Mouse (Mus musculus) midbrain, embryonic 11.5 days (tissue): ENCODE measurements around the gene Cnot6. TPM values are rescaled to one million over a fixed set of nuclear protein-coding genes. Genes with fewer than 3 reads are reported as not detected.

Experiments used
- ATAC-seq: fragments of 200-750 bp; cut with Nextera tagmentation; 2 replicates; pipeline ENCODE4 v1.8.0; 2017; ENCODE audit warnings: moderate TSS enrichment, moderate library complexity; ENCODE audit not compliant: low FRiP score
- DNase-seq: peaks from one replicate; pipeline ENCODE4 v3.0.0; 2015; ENCODE audit warnings: low spot score; ENCODE audit errors: missing footprints
- H3K27ac ChIP-seq: fragments of 300-500 bp; sonication (generic); 2 replicates; pipeline ENCODE4 v1.5.1; 2014; ENCODE audit warnings: low read depth, low read length
- H3K27me3 ChIP-seq: fragments of 300-500 bp; sonication (generic); 2 replicates; pipeline ENCODE4 v1.6.1; 2014; ENCODE audit warnings: mild to moderate bottlenecking, low read length, moderate library complexity, mixed read lengths; ENCODE audit not compliant: control insufficient read depth, insufficient read depth
- H3K36me3 ChIP-seq: fragments of 300-500 bp; sonication (generic); 2 replicates; pipeline ENCODE4 v1.6.1; 2014; ENCODE audit warnings: mild to moderate bottlenecking, low read length, moderate library complexity, mixed read lengths; ENCODE audit not compliant: control insufficient read depth, insufficient read depth
- H3K4me1 ChIP-seq: fragments of 300-500 bp; sonication (generic); 2 replicates; pipeline ENCODE4 v1.6.1; 2014; ENCODE audit warnings: low read length; ENCODE audit not compliant: control insufficient read depth, insufficient read depth
- H3K4me2 ChIP-seq: fragments of 300-500 bp; sonication (generic); 2 replicates; pipeline ENCODE4 v1.6.1; 2014; ENCODE audit warnings: mild to moderate bottlenecking, moderate library complexity
- H3K4me3 ChIP-seq: fragments of 300-500 bp; sonication (generic); 2 replicates; pipeline ENCODE4 v1.5.1; 2014; ENCODE audit warnings: low read depth, low read length
- H3K9ac ChIP-seq: fragments of 300-500 bp; sonication (generic); 2 replicates; pipeline ENCODE4 v1.6.1; 2014; ENCODE audit warnings: low read length
- H3K9me3 ChIP-seq: fragments of 300-500 bp; sonication (generic); 2 replicates; pipeline ENCODE4 v1.6.1; 2016; ENCODE audit warnings: low read length; ENCODE audit not compliant: control insufficient read depth
- whole genome bisulfite sequencing: fragments of 180-500 bp; shearing (Covaris S2); extraction: QIAGEN DNeasy Blood & Tissue Kit; methylation state at CpG from one replicate; pipeline ENCODE4 v1.1.7; 2014; 5-methylcytosine and 5-hydroxymethylcytosine counted together
- polyA plus RNA-seq: library from polyadenylated mRNA; unstranded; fragments of >200 nt; fragmentation: Nextera tagmentation; extraction: Ambion mirVana; gene quantifications from 2 replicates; pipeline ENCODE4 v1.2.1, GENCODE M21; 2014

Cnot6 gene
- polyA plus RNA-seq = 55.9 and 60.1 TPM in 2 replicates

DNA sequence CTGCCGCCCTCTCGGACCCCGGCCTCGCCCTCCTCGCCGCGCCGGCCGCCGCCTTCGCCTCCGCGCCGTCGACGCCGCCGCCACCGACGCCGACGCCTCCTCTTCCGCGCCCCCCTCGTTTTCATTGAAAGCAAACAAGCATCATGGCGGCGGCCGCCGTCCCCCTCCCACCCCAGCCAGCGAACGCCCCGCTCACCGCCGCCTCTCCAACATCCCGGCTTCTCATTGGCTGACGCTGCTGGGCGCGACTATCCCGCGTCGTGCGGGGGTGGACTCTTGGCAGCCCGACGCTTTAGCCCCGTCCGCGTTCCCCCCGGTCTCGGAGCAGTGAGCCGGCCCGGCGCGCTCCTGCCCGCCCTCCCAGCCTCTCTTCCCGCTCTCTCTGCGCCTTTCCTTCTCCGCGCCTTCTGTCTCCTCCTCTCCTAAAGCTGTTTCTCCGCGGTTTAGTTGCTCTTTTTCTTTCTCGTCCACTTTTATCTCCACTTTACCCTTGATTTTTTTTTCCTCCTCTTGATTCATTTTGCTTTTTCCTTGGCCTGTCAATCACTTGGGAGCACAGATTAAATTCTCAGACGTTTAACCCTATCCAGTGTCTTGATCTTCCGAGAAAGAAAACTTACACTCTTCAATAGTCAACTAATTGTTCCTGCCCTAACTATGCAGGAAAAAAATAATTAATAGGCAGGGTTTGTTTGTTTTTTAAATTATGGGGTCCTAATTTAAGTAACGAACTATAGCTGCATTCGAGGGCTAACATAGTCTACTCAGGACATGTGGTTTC is at the start of gene Cnot6:
Cnot6 (minus strand) TSS at position 169 of the 781 bp plus-strand sequence.
- Histone ChIP-seq H3K4me3 (peak within 1 kb of the TSS; percentile 83), H3K36me3 (no peaks in the 10 kb centered on the region), H3K4me2 (peak within 1 kb of the TSS; percentile 61), H3K9ac (peak within 1 kb of the TSS; percentile 98), H3K4me1 (peaks cover 21% of the 10 kb centered on the region), H3K27me3 (no peaks in the 10 kb centered on the region), H3K27ac (peak within 1 kb of the TSS; percentile 86), H3K9me3 (no peaks in the 10 kb centered on the region)
- WGBS = 1% methylated on average over 60 of the region's 65 CpGs
- ATAC-seq (peak; percentile 97), DNase-seq (peak; percentile 100)

DNA sequence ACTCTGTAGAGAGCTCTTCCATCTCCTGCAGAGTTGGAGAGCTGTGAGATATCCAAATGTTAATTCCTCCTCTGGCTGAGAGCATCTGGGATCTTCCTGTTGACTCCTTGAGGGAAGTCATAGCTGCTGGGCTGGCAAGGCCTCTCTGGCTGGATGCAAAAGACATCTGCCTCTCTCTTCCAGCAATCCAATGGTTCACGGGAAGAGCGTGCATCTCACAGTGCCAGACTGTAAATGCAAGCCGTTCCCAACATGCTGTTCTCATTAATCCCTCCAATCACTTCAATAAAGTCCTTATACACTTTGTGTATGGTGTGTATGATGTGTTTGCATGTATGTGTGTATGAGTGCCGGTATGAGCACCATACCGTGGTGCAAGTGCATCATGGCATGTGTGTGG is 48.6 kb upstream of the Cnot6 start:
- Histone ChIP-seq H3K9me3 (no peaks in the 10 kb centered on the region), H3K4me2 (no peak overlapping the region), H3K36me3 (no peaks in the 10 kb centered on the region), H3K9ac (no peak overlapping the region), H3K27ac (no peak overlapping the region), H3K4me1 (no peaks in the 10 kb centered on the region; the same call in 1 of the 2 replicates), H3K4me3 (no peak overlapping the region), H3K27me3 (no peaks in the 10 kb centered on the region)
- ATAC-seq (no peak), DNase-seq (no peak)
- WGBS = 95% methylated on average over 5 of the region's 5 CpGs

DNA sequence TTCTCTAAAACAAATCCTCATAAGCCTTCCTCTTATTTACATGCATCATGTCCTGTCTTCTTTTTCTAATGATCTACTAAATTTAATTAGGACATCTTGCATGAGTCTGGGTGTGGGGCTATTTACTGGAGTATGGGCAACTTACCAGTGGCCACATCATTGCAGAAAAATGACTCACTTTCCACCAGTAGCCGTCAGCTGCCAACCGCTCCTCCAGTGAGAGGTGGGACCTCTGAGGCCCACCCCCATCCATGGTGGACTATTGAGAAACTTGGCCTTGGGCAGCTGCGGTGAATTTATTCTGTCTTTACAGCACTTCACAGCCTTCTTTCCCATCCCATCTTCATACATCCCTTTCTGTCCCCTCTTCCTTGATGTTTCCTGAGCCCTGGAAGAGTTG is 45.6 kb upstream of the Cnot6 start:
- 96% methylated on average over 3 of the region's 3 CpGs for WGBS
- H3K27me3 ChIP-seq = no peaks in the 10 kb centered on the region
- DNase-seq (peak; percentile 57), ATAC-seq (no peak)
- no peak overlapping the region for H3K9ac ChIP-seq
- no peak overlapping the region for H3K27ac ChIP-seq
- no peak overlapping the region for H3K4me2 ChIP-seq
- H3K9me3 ChIP-seq = no peaks in the 10 kb centered on the region
- no peaks in the 10 kb centered on the region for H3K36me3 ChIP-seq
- H3K4me1 ChIP-seq = no peaks in the 10 kb centered on the region
- no peak overlapping the region for H3K4me3 ChIP-seq

DNA sequence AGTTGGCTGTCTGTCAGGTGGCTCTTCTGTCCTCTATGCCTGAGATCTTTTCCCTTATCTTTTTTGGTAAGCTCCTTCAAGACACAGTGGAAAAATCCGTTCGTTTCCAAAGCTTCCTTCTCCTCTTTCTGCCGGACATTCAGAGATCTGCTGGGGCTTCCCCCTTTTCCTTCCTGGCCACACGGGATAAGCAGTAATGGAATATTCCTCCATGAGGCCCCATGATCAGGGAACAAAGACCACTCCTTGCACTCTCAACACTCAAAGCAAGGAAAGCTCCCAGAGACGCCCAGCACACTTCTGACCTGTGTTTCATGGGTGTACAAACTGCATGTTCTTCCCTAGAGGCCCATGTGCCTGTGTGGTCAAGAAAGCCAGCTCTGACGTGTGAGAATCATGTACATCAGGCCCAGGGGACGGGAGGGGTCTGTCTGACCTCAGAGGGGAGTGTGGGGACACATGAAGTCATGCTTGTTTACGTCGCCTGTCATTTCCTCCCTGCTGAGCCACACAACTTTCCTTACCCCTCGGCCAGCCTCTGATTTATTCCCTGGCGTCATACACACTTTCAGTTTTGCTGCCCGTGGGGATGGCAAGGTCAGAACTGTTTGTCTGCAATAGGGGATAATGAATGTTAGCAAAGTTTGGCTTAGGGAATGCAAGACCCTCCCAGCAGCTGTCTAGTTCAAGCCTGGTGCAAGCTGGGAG is 42.6 kb upstream of the Cnot6 start:
- Histone ChIP-seq H3K4me1 (no peaks in the 10 kb centered on the region), H3K9me3 (no peaks in the 10 kb centered on the region), H3K4me3 (no peak overlapping the region), H3K9ac (no peak overlapping the region), H3K27me3 (no peaks in the 10 kb centered on the region), H3K27ac (no peak overlapping the region), H3K36me3 (no peaks in the 10 kb centered on the region), H3K4me2 (no peak overlapping the region)
- no peak for ATAC-seq
- peak; percentile 71 for DNase-seq
- 75% methylated on average over 12 of the region's 12 CpGs for WGBS

DNA sequence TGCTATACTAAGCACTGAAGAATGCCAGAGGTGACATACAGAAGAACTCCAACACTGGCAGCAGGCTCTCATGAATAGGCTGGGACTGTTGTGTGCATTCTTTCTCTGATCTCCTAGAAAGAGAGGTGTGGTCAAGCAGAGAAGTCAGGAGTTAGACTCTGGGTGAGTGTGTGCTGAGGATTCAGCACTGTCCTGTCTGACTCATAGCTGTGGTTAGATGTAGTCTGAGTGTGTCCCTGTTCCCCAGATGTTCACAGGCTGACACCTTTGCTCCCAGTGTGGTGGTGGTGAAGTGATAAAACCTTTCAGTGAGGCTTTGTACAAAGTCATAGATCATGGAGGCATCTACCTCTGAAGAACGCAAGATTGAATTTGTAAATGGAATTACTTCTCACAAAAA is 34.2 kb upstream of the Cnot6 start:
- H3K4me3 ChIP-seq = no peak overlapping the region
- no peak overlapping the region for H3K27ac ChIP-seq
- H3K9me3 ChIP-seq = no peaks in the 10 kb centered on the region; the same call in 1 of the 2 replicates
- no peaks in the 10 kb centered on the region for H3K4me1 ChIP-seq
- H3K9ac ChIP-seq = no peak overlapping the region
- peak; percentile 0 for DNase-seq
- 100% methylated on average over 1 of the region's 1 CpGs for WGBS
- no peak for ATAC-seq
- H3K4me2 ChIP-seq = no peak overlapping the region
- no peaks in the 10 kb centered on the region for H3K27me3 ChIP-seq
- H3K36me3 ChIP-seq = no peaks in the 10 kb centered on the region

DNA sequence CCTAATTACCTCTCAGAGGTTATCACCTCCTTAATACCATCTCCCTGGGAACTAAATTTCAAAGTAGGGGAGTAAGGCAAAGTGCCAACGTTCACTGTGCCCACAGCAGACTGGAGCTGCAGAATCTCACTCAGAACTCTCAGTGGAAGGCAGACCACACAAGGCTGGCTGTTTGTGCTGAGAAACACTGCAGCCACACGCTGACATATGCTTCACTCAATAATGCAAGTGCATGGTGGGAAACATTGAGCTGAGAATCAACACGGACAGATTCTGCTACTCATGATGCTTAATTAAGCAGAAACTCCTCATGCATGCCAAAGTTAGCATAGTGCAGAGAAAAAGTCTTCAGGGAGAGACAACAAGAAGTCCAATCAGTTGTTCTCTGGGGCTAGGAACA is 33.3 kb upstream of the Cnot6 start:
- no peaks in the 10 kb centered on the region for H3K36me3 ChIP-seq
- DNase-seq (no peak), ATAC-seq (no peak)
- no peak overlapping the region for H3K9ac ChIP-seq
- H3K4me1 ChIP-seq = no peaks in the 10 kb centered on the region
- no peak overlapping the region for H3K27ac ChIP-seq
- H3K4me3 ChIP-seq = no peak overlapping the region
- no peaks in the 10 kb centered on the region for H3K27me3 ChIP-seq
- WGBS = 81% methylated on average over 3 of the region's 3 CpGs
- H3K9me3 ChIP-seq = no peaks in the 10 kb centered on the region; the same call in 1 of the 2 replicates
- H3K4me2 ChIP-seq = no peak overlapping the region

DNA sequence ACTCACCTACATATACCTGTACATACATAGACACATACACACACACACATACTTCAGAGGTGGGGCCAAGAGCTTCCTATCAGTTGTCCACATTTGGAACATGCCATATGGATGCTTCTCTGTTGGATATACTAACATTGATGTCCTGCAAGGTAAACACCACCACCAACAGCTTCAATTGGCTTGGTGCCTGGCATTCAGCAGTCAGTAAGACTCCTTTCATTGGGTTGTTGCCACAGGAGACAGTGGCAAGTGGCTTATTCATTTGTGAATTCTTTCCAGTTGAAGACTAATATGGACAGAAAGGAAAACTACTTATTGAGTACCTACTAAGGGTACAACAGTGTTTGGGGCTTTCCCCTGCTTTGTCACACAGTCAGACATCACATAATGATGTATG is 32.5 kb upstream of the Cnot6 start:
- Histone ChIP-seq H3K4me3 (no peak overlapping the region), H3K36me3 (no peaks in the 10 kb centered on the region), H3K27me3 (no peaks in the 10 kb centered on the region), H3K4me1 (no peaks in the 10 kb centered on the region), H3K9ac (no peak overlapping the region), H3K4me2 (no peak overlapping the region), H3K9me3 (no peaks in the 10 kb centered on the region; the same call in 1 of the 2 replicates), H3K27ac (no peak overlapping the region)
- no peak for ATAC-seq
- DNase-seq = no peak

DNA sequence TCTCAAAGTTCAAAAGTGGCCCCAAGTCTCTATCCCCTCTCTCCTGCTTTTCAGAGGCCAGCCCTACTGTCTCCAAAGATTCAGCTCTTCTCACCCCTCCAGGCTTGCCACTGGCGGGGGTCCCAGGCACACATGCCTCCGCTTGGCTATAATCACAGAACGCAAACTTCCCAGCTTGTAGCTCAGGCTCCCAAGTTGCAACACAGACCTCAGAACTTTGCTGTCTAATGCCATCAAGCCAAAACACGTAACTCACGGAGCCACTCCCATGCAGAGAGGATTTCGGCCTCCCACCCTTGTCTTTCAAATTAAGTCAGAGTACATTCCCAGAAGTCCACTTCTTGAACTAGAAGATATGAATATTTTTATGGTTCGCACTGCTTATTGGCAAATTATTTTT is 31.1 kb upstream of the Cnot6 start:
- H3K36me3 ChIP-seq = no peaks in the 10 kb centered on the region
- H3K27ac ChIP-seq = no peak overlapping the region
- no peaks in the 10 kb centered on the region for H3K9me3 ChIP-seq
- WGBS = 93% methylated on average over 7 of the region's 7 CpGs
- H3K4me1 ChIP-seq = peaks cover 2% of the 10 kb centered on the region; the same call in 1 of the 2 replicates
- H3K4me3 ChIP-seq = no peak overlapping the region
- H3K9ac ChIP-seq = no peak overlapping the region
- ATAC-seq (no peak), DNase-seq (no peak)
- no peak overlapping the region for H3K4me2 ChIP-seq
- no peaks in the 10 kb centered on the region for H3K27me3 ChIP-seq

DNA sequence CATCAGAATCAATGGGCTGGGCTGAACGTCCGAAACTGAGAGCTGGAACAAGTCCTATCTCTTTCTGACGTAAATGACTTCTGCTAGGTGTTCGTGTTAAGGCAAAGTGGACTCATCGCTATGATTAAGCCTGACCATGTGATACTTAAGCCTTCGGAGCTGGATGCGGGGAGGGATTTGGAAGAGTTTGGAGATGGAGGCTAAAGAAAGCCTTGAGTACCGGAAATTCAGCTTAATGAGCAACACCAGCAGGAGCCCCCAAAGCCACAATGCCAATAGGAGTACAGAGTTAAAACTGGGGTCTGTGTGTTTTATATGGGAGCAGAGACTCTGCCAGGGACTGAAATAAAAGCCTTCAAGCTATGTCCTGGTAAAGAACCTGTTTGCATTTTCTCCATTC is 29.7 kb upstream of the Cnot6 start:
- no peak overlapping the region for H3K9ac ChIP-seq
- H3K27me3 ChIP-seq = no peaks in the 10 kb centered on the region
- peaks cover 8% of the 10 kb centered on the region; the same call in 1 of the 2 replicates for H3K4me1 ChIP-seq
- no peak overlapping the region for H3K4me3 ChIP-seq
- ATAC-seq (no peak), DNase-seq (no peak)
- H3K36me3 ChIP-seq = no peaks in the 10 kb centered on the region
- H3K4me2 ChIP-seq = no peak overlapping the region
- WGBS = 65% methylated on average over 8 of the region's 8 CpGs
- H3K9me3 ChIP-seq = no peaks in the 10 kb centered on the region
- no peak overlapping the region for H3K27ac ChIP-seq
